20 mouse cellular contexts compared by ENCODE assay signal in genomic region chr5:7428291-7428690, GRCm38 (mm10).
A peak's percentile ranks its signal among the peaks of the same experiment; 100 is the strongest.
DNase-seq lines count a peak whose midpoint lies in the region; ATAC-seq lines count a peak whose summit lies in the region.
"Had no signal": no experiment of that assay in that cellular context is flagged by ENCODE, and none has a peak within 500 bp of the region (broad histone marks: within the 10 kb centered on the region; RNA-seq: fewer than 3 reads in every experiment).

No protein-coding gene starts in this region.

- H3K27ac ChIP-seq in hindbrain, embryonic 13.5 days, result no peak overlapping the region
- H3K27ac ChIP-seq: embryonic facial prominence, embryonic 10.5 days; embryonic facial prominence, embryonic 12.5 days; forebrain, embryonic 13.5 days had no signal

- H3K4me2 ChIP-seq in hindbrain, embryonic 13.5 days, result no peak overlapping the region
- H3K4me2 ChIP-seq: embryonic facial prominence, embryonic 12.5 days; forebrain, embryonic 13.5 days had no signal

- DNase-seq in ES-CJ7 (ENCODE audit: low read depth, low spot score) (peak; percentile 68), R1 (ENCODE audit: low read depth, low spot score) (peak; percentile 84)
- DNase-seq in kidney, postnatal 10 days, result no peak
- DNase-seq in thymus, postnatal 4 days, result no peak
- DNase-seq: adrenal gland, adult 8-10 months; adrenal gland, postnatal 14 days; adrenal gland, postnatal 36 days; cerebellum, adult 11-12 months; cerebellum, adult 2 months; cerebellum, adult 9-10 months; cerebellum, postnatal 10 days; cerebellum, postnatal 25 days had no signal

- ATAC-seq in hindbrain, embryonic 13.5 days (ENCODE audit: low FRiP score), result no peak
- ATAC-seq: activated CD4-positive, CD25-positive, alpha-beta regulatory T cell, adult 4 months; forebrain, embryonic 13.5 days; forebrain, embryonic 16.5 days; Patski had no signal

- no peak overlapping the region for H3K4me3 ChIP-seq in hindbrain, embryonic 13.5 days
- H3K4me3 ChIP-seq: embryonic facial prominence, embryonic 10.5 days; embryonic facial prominence, embryonic 12.5 days; forebrain, embryonic 13.5 days had no signal

- no peak overlapping the region for H3K9ac ChIP-seq in hindbrain, embryonic 13.5 days
- H3K9ac ChIP-seq: embryonic facial prominence, embryonic 12.5 days; forebrain, embryonic 13.5 days had no signal

- no peaks in the 10 kb centered on the region for H3K4me1 ChIP-seq in hindbrain, embryonic 13.5 days (replicated peaks)
- H3K4me1 ChIP-seq: embryonic facial prominence, embryonic 10.5 days; embryonic facial prominence, embryonic 12.5 days; forebrain, embryonic 13.5 days had no signal

- H3K36me3 ChIP-seq in hindbrain, embryonic 13.5 days, result no peaks in the 10 kb centered on the region
- H3K36me3 ChIP-seq: embryonic facial prominence, embryonic 10.5 days; embryonic facial prominence, embryonic 12.5 days; G1E had no signal

- H3K9me3 ChIP-seq in hindbrain, embryonic 13.5 days, result no peaks in the 10 kb centered on the region
- H3K9me3 ChIP-seq: embryonic facial prominence, embryonic 10.5 days; embryonic facial prominence, embryonic 12.5 days; forebrain, embryonic 13.5 days; G1E had no signal

- WGBS in hindbrain, embryonic 13.5 days, result 46% methylated on average over 5 of the region's 5 CpGs

- no peaks in the 10 kb centered on the region for H3K27me3 ChIP-seq in hindbrain, embryonic 13.5 days
- H3K27me3 ChIP-seq: embryonic facial prominence, embryonic 12.5 days; forebrain, embryonic 13.5 days; Patski had no signal

Comparison
In these comparisons a context has a peak if more than half of its experiments do, and no peak if none do; other contexts are left out.
1. DNase-seq: peak in ES-CJ7 (single experiment) and R1 (single experiment); none in kidney, postnatal 10 days (single experiment) and thymus, postnatal 4 days (single experiment).